Mouse (Mus musculus) MEL (cell line): Measurements from ENCODE around the gene Il3. TPM values are rescaled to one million over a fixed set of nuclear protein-coding genes. Genes with fewer than 3 reads are reported as not detected.

Source experiments
- DNase-seq: peaks from one replicate; pipeline ENCODE4 v3.0.0; 2011; ENCODE audit warnings: low read depth, low spot score
- H3K27ac ChIP-seq: 2 replicates; pipeline ENCODE4 v1.5.1; 2012; ENCODE audit warnings: low read depth, mild to moderate bottlenecking, control low read depth, low read length, moderate library complexity; ENCODE audit not compliant: control insufficient read depth
- H3K27me3 ChIP-seq, 2 experiments: fragments of 150-350 bp in 1 of 2; sonication (generic) in 1 of 2; 2 replicates each; pipeline ENCODE4 v1.6.1; 2012; ENCODE audit warnings: low read length in 2 of 2, mild to moderate bottlenecking in 2 of 2, improper control_type of control experiment in 1 of 2, moderate library complexity in 1 of 2; ENCODE audit not compliant: insufficient read depth in 2 of 2, control insufficient read depth in 1 of 2
- H3K36me3 ChIP-seq, 2 experiments: 2 replicates each; pipeline ENCODE4 v1.6.1; 2012 to 2014; ENCODE audit warnings: low read length in 2 of 2, improper control_type of control experiment in 1 of 2, inconsistent platforms in 1 of 2, mild to moderate bottlenecking in 1 of 2; ENCODE audit not compliant: insufficient read depth in 2 of 2, control insufficient read depth in 1 of 2
- H3K4me1 ChIP-seq, 2 experiments: fragments of 150-350 bp in 1 of 2; sonication (generic) in 1 of 2; 2 replicates each; pipeline ENCODE4 v1.6.1; 2012; ENCODE audit warnings: low read length in 2 of 2, improper control_type of control experiment in 1 of 2, mild to moderate bottlenecking in 1 of 2; ENCODE audit not compliant: insufficient read depth in 2 of 2, control insufficient read depth in 1 of 2
- H3K4me3 ChIP-seq, 2 experiments: fragments of 150-350 bp in 1 of 2; sonication (generic) in 1 of 2; 2 replicates each; pipeline ENCODE4 v1.5.1; 2012; ENCODE audit warnings: low read depth in 2 of 2, low read length in 2 of 2, mild to moderate bottlenecking in 2 of 2, moderate library complexity in 2 of 2, control low read depth in 1 of 2, improper control_type of control experiment in 1 of 2; ENCODE audit not compliant: control insufficient read depth in 1 of 2, insufficient read depth in 1 of 2
- H3K79me2 ChIP-seq: 2 replicates; pipeline ENCODE4 v1.6.1; 2012; ENCODE audit warnings: mild to moderate bottlenecking, low read length, moderate library complexity; ENCODE audit not compliant: control insufficient read depth, poor library complexity, insufficient read depth
- H3K9ac ChIP-seq: 2 replicates; pipeline ENCODE4 v1.6.1; 2012; ENCODE audit warnings: low read depth, mild to moderate bottlenecking, control low read depth, low read length, moderate library complexity; ENCODE audit not compliant: control insufficient read depth, poor library complexity, severe bottlenecking
- H3K9me3 ChIP-seq: fragments of 150-350 bp; sonication (generic); replicated peaks from 2 replicates; pipeline ENCODE4 v1.6.1; 2012; ENCODE audit warnings: mild to moderate bottlenecking, low read length, improper control_type of control experiment, moderate library complexity; ENCODE audit not compliant: insufficient read depth
- BHLHE40 ChIP-seq: IDR thresholded peaks from 2 replicates; pipeline ENCODE4 v1.6.1; 2012; ENCODE audit warnings: low read depth, mild to moderate bottlenecking, inconsistent platforms, low read length, improper control_type of control experiment, borderline replicate concordance
- CHD1 ChIP-seq: IDR thresholded peaks from 2 replicates; pipeline ENCODE4 v1.6.1; 2012; ENCODE audit warnings: low read depth, mild to moderate bottlenecking, inconsistent platforms, low read length, improper control_type of control experiment
- CTCF ChIP-seq, 3 experiments: IDR thresholded peaks in 2 of 3; conservative IDR thresholded peaks in 1 of 3; 2 replicates each; pipeline ENCODE4 v1.5.1; 2011 to 2012; ENCODE audit warnings: low read length in 3 of 3, low read depth in 2 of 3, mild to moderate bottlenecking in 2 of 3, improper control_type of control experiment in 1 of 3, inconsistent platforms in 1 of 3, mixed read lengths in 1 of 3, moderate library complexity in 1 of 3; ENCODE audit not compliant: control insufficient read depth in 1 of 3, insufficient read depth in 1 of 3, poor library complexity in 1 of 3, severe bottlenecking in 1 of 3
- ELF1 ChIP-seq: IDR thresholded peaks from 2 replicates; pipeline ENCODE4 v1.6.1; 2014; ENCODE audit warnings: low read depth, mild to moderate bottlenecking, inconsistent platforms, low read length, improper control_type of control experiment, moderate library complexity
- EP300 ChIP-seq, 2 experiments: IDR thresholded peaks; 2 replicates each; pipeline ENCODE4 v1.6.1; 2011; ENCODE audit warnings: improper control_type of control experiment in 2 of 2, low read length in 2 of 2, low read depth in 1 of 2, mild to moderate bottlenecking in 1 of 2
- ETS1 ChIP-seq: IDR thresholded peaks from 2 replicates; pipeline ENCODE4 v1.6.1; 2012; ENCODE audit warnings: low read depth, mild to moderate bottlenecking, inconsistent platforms, low read length, improper control_type of control experiment, moderate library complexity
- GABPA ChIP-seq: IDR thresholded peaks from 2 replicates; pipeline ENCODE4 v1.6.1; 2012; ENCODE audit warnings: low read depth, mild to moderate bottlenecking, inconsistent platforms, low read length, improper control_type of control experiment, moderate library complexity
- GATA1 ChIP-seq: IDR thresholded peaks from 2 replicates; pipeline ENCODE4 v1.6.1; 2011; ENCODE audit warnings: low read depth, low read length, improper control_type of control experiment
- HCFC1 ChIP-seq: IDR thresholded peaks from 2 replicates; pipeline ENCODE4 v1.6.1; 2012; ENCODE audit warnings: low read depth, mild to moderate bottlenecking, inconsistent platforms, low read length, improper control_type of control experiment, moderate library complexity
- JUND ChIP-seq: IDR thresholded peaks from 2 replicates; pipeline ENCODE4 v1.6.1; 2011; ENCODE audit warnings: low read depth, mild to moderate bottlenecking, improper control_type of control experiment, low read length
- KAT2A ChIP-seq: conservative IDR thresholded peaks from 2 replicates; pipeline ENCODE4 v1.6.1; 2012; ENCODE audit warnings: low read depth, low read length, improper control_type of control experiment, inconsistent platforms
- MAFK ChIP-seq: IDR thresholded peaks from 2 replicates; pipeline ENCODE4 v1.6.1; 2011; ENCODE audit warnings: low read depth, mild to moderate bottlenecking, low read length, improper control_type of control experiment, borderline replicate concordance
- MAZ ChIP-seq: IDR thresholded peaks from 2 replicates; pipeline ENCODE4 v1.6.1; 2012; ENCODE audit warnings: low read depth, mild to moderate bottlenecking, inconsistent platforms, low read length, improper control_type of control experiment
- MXI1 ChIP-seq: IDR thresholded peaks from 2 replicates; pipeline ENCODE4 v1.6.1; 2011; ENCODE audit warnings: mild to moderate bottlenecking, low read depth, low read length, improper control_type of control experiment
- MYB ChIP-seq: IDR thresholded peaks from 2 replicates; pipeline ENCODE4 v1.6.1; 2011; ENCODE audit warnings: mild to moderate bottlenecking, low read depth, low read length, improper control_type of control experiment
- MYC ChIP-seq: IDR thresholded peaks from 2 replicates; pipeline ENCODE4 v1.6.1; 2011; ENCODE audit warnings: low read depth, mild to moderate bottlenecking, low read length, improper control_type of control experiment, moderate library complexity
- NELFE ChIP-seq: IDR thresholded peaks from 2 replicates; pipeline ENCODE4 v1.6.1; 2011; ENCODE audit warnings: low read depth, low read length, improper control_type of control experiment
- POLR2AphosphoS5 ChIP-seq: IDR thresholded peaks from 2 replicates; pipeline ENCODE4 v1.6.1; 2012; ENCODE audit warnings: low read depth, borderline replicate concordance, mild to moderate bottlenecking, inconsistent platforms, low read length, moderate library complexity, mixed read lengths
- SMC3 ChIP-seq: IDR thresholded peaks from 2 replicates; pipeline ENCODE4 v1.6.1; 2011; ENCODE audit warnings: low read depth, low read length, improper control_type of control experiment
- TAL1 ChIP-seq: IDR thresholded peaks from 2 replicates; pipeline ENCODE4 v1.6.1; 2012; ENCODE audit warnings: mild to moderate bottlenecking, inconsistent platforms, low read length, moderate library complexity, mixed read lengths
- TBP ChIP-seq: IDR thresholded peaks from 2 replicates; pipeline ENCODE4 v1.8.0; 2011; ENCODE audit warnings: low read depth, low read length, improper control_type of control experiment
- TCF12 ChIP-seq: IDR thresholded peaks from 2 replicates; pipeline ENCODE4 v1.6.1; 2014; ENCODE audit warnings: low read depth, mild to moderate bottlenecking, inconsistent platforms, low read length, improper control_type of control experiment, moderate library complexity
- USF1 ChIP-seq: IDR thresholded peaks from 2 replicates; pipeline ENCODE4 v1.6.1; 2014; ENCODE audit warnings: low read depth, mild to moderate bottlenecking, inconsistent platforms, low read length, improper control_type of control experiment, moderate library complexity
- USF2 ChIP-seq, 2 experiments: IDR thresholded peaks; 2 replicates each; pipeline ENCODE4 v1.6.1; 2011 to 2012; ENCODE audit warnings: improper control_type of control experiment in 2 of 2, low read length in 2 of 2, borderline replicate concordance in 1 of 2, inconsistent platforms in 1 of 2, low read depth in 1 of 2, mild to moderate bottlenecking in 1 of 2; ENCODE audit not compliant: insufficient read depth in 1 of 2
- ZC3H11A ChIP-seq: IDR thresholded peaks from 2 replicates; pipeline ENCODE4 v1.6.1; 2012; ENCODE audit warnings: low read depth, mild to moderate bottlenecking, inconsistent platforms, low read length, improper control_type of control experiment
- ZKSCAN1 ChIP-seq: IDR thresholded peaks from 2 replicates; pipeline ENCODE4 v1.6.1; 2012; ENCODE audit warnings: low read depth, mild to moderate bottlenecking, inconsistent platforms, low read length, improper control_type of control experiment, moderate library complexity
- ZMIZ1 ChIP-seq: IDR thresholded peaks from 2 replicates; pipeline ENCODE4 v1.6.1; 2012; ENCODE audit warnings: low read depth, mild to moderate bottlenecking, inconsistent platforms, low read length, improper control_type of control experiment, moderate library complexity
- ZNF384 ChIP-seq: IDR thresholded peaks from 2 replicates; pipeline ENCODE4 v1.6.1; 2012; ENCODE audit warnings: low read depth, mild to moderate bottlenecking, inconsistent platforms, low read length, improper control_type of control experiment
- polyA plus RNA-seq, 2 experiments: library from polyadenylated mRNA; stranded (reverse) in 1 of 2; unstranded in 1 of 2; fragments of >175 nt in 1 of 2; fragments of >200 nt in 1 of 2; gene quantifications; 2 replicates each; pipeline versions ENCODE4 v1.2.1 to v1.2.4; 2012; ENCODE audit warnings: low replicate concordance in 2 of 2, low read depth in 1 of 2; ENCODE audit not compliant: insufficient read length in 2 of 2, insufficient read depth in 1 of 2, missing spikeins in 1 of 2
- total RNA-seq: library from RNA; depleted of rRNA; stranded (reverse); fragments of 300-350 nt; gene quantifications from 2 replicates; pipeline ENCODE4 v1.2.3, GENCODE M21; 2012

The Il3 gene
- total and polyA plus RNA-seq, 3 experiments: not detected

- no peak for TF ChIP-seq ETS1
- TF ChIP-seq ELF1: no peak
- no peak for TF ChIP-seq TCF12
- TF ChIP-seq MYC: no peak
- no peak for TF ChIP-seq MAZ
- TF ChIP-seq POLR2AphosphoS5: no peak
- TF ChIP-seq JUND: no peak
- TF ChIP-seq ZMIZ1: no peak
- TF ChIP-seq SMC3: no peak
- no peak for TF ChIP-seq MYB
- TF ChIP-seq ZNF384: no peak
- TF ChIP-seq TBP: no peak
- no peak for TF ChIP-seq USF1
- no peak for TF ChIP-seq BHLHE40
- TF ChIP-seq MAFK: no peak
- no peak for TF ChIP-seq MXI1
- TF ChIP-seq KAT2A: no peak
- TF ChIP-seq TAL1: no peak
- no peak overlapping the region for H3K4me3 ChIP-seq
- no peaks in the 10 kb centered on the region for H3K79me2 ChIP-seq
- H3K4me1 ChIP-seq: no peaks in the 10 kb centered on the region; a peak in 1 of 4 replicates
- H3K27me3 ChIP-seq: peaks cover 0 to 1% of the 10 kb centered on the region in 2 experiments; a peak in 3 of 4 replicates
- H3K9ac ChIP-seq: no peak overlapping the region
- DNase-seq: no peak
- H3K27ac ChIP-seq: no peak overlapping the region
- no peaks in the 10 kb centered on the region for H3K36me3 ChIP-seq
- H3K9me3 ChIP-seq: no peaks in the 10 kb centered on the region
These were observed 43.2 kb downstream of the Il3 start for GRCm38 (mm10) chr11:54223637-54224474.

- TF ChIP-seq BHLHE40 (no peak), ZNF384 (no peak), GATA1 (no peak), ETS1 (no peak), MXI1 (no peak), CHD1 (no peak), EP300 (IDR thresholded peaks at IDR 0.05; ENCODE audit: low read depth in 1 of 2, low read length in 2 of 2) (no peak), MYC (no peak), USF2 (IDR thresholded peaks at IDR 0.05; ENCODE audit: borderline replicate concordance in 1 of 2, insufficient read depth in 1 of 2, low read depth in 1 of 2, low read length in 2 of 2) (no peak), HCFC1 (no peak), GABPA (no peak), NELFE (no peak), KAT2A (no peak), TCF12 (no peak), USF1 (no peak), ZC3H11A (no peak), TAL1 (no peak), CTCF (IDR thresholded peaks at IDR 0.05 in 2 of 3, conservative IDR thresholded peaks at IDR 0.05 in 1 of 3; ENCODE audit: control insufficient read depth in 1 of 3, insufficient read depth in 1 of 3, low read depth in 2 of 3, low read length in 3 of 3, poor library complexity in 1 of 3, severe bottlenecking in 1 of 3) (no peak), ZKSCAN1 (no peak)
- H3K4me3 ChIP-seq: no peak overlapping the region
- DNase-seq: no peak
- peaks cover 0 to 2% of the 10 kb centered on the region in 2 experiments; a peak in 2 of 4 replicates for H3K36me3 ChIP-seq
- H3K27ac ChIP-seq: no peak overlapping the region
- no peaks in the 10 kb centered on the region for H3K9me3 ChIP-seq
- H3K9ac ChIP-seq: no peak overlapping the region
- H3K27me3 ChIP-seq: peaks cover 0 to 1% of the 10 kb centered on the region in 2 experiments; a peak in 1 of 4 replicates
- peaks cover 0 to 4% of the 10 kb centered on the region in 2 experiments; a peak in 2 of 4 replicates for H3K4me1 ChIP-seq
- no peaks in the 10 kb centered on the region for H3K79me2 ChIP-seq
These were observed 47.0 kb downstream of the Il3 start for GRCm38 (mm10) chr11:54219903-54220740.
